Mouse (Mus musculus) bone marrow, adult 2 months (tissue): Measurements from ENCODE around the gene Heatr5a. TPM values are rescaled to one million over a fixed set of nuclear protein-coding genes. Genes with fewer than 3 reads are reported as not detected.
A peak's percentile ranks its signal among the peaks of the same experiment; 100 is the strongest.

Experiments used
- H3K27ac ChIP-seq: fragments of 200-500 bp; 2 replicates; pipeline ENCODE4 v1.5.1; 2012; ENCODE audit warnings: low read depth, mild to moderate bottlenecking, control low read depth, inconsistent platforms, low read length; ENCODE audit not compliant: control insufficient read depth, poor library complexity, insufficient read depth
- H3K4me1 ChIP-seq: fragments of 200-500 bp; 2 replicates; pipeline ENCODE4 v1.6.1; 2011; ENCODE audit warnings: low read length; ENCODE audit not compliant: control insufficient read depth, insufficient read depth
- H3K4me3 ChIP-seq: fragments of 200-500 bp; replicated peaks from 2 replicates; pipeline ENCODE3; 2011; ENCODE audit warnings: mild to moderate bottlenecking, low read depth, low read length, control low read depth; ENCODE audit not compliant: control insufficient read depth
- CTCF ChIP-seq: fragments of 200-500 bp; IDR thresholded peaks from 2 replicates; pipeline ENCODE4 v1.5.1; 2011; ENCODE audit warnings: low read length, control low read depth; ENCODE audit not compliant: control insufficient read depth, insufficient read depth
- POLR2A ChIP-seq: fragments of 200-500 bp; IDR thresholded peaks from 2 replicates; pipeline ENCODE4 v1.6.1; 2011; ENCODE audit warnings: low read depth, mild to moderate bottlenecking, control low read depth, low read length, borderline replicate concordance; ENCODE audit not compliant: control insufficient read depth
- WGBS: fragments of 180-500 bp; shearing (Covaris S2); methylation state at CpG from one replicate; pipeline ENCODE4 v1.1.7; 2018; 5-methylcytosine and 5-hydroxymethylcytosine counted together
- polyA plus RNA-seq: library from polyadenylated mRNA; stranded (reverse); fragments of >200 nt; gene quantifications from 2 replicates; pipeline ENCODE4 v1.2.4, GENCODE M21; 2011; ENCODE audit warnings: low replicate concordance; ENCODE audit not compliant: missing spikeins, insufficient read depth, insufficient read length

Gene Heatr5a
- polyA plus RNA-seq, result 13.4 and 20.5 TPM in 2 replicates

DNA sequence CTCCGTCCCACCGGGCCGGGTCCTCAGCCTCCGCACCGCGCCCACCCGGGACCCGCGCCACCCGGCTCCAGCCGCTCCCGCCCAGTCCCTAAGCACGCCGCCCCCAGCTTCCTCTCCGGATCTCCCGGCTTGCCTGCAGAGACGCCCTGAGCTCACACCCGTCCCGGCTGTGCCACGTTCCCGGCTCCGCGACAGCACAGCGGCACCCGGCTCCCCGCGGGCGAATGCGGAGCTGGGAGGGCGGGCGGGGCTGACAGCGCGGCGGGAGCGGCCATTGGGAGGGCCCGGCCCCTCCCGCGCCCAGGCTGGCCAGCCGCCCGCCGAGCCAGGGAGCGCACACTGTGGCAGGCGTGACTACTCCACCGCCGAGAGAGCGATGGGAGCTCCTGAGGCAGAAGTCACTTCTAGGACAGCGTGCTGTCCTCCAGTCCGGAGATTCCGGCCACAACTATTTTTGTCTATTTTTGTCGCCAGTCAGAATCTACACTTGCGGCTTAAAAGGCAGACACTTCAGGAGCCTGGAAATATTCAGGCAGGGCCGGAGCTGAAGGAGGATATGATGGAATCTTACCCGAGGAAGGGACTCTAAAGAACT, at the start of gene Heatr5a:
Gene Heatr5a, minus strand, starts transcription at position 252 of the 595 bp plus-strand sequence.
- H3K4me3 ChIP-seq, result peak within 1 kb of the TSS; percentile 92
- WGBS, result 0% methylated on average over 53 of the region's 53 CpGs
- peak within 1 kb of the TSS; percentile 94 for H3K27ac ChIP-seq
- no peaks in the 10 kb centered on the region; the same call in 1 of the 2 replicates for H3K4me1 ChIP-seq
- TF ChIP-seq CTCF (no peak), POLR2A (peak; percentile 84; the same call in 1 of the 2 replicates)

GRCm38 (mm10) chr12:52014494-52015029, 43.4 kb upstream of the Heatr5a start:
- 85% methylated on average over 7 of the region's 7 CpGs for WGBS

GRCm38 (mm10) chr12:52014044-52014443, 42.9 kb upstream of the Heatr5a start:
- Histone ChIP-seq H3K27ac (no peak overlapping the region), H3K4me1 (no peaks in the 10 kb centered on the region), H3K4me3 (no peak overlapping the region)
- 70% methylated on average over 11 of the region's 11 CpGs for WGBS
- no peak for TF ChIP-seq POLR2A
- TF ChIP-seq CTCF, result no peak

More at GRCm38 (mm10) chr12:52014494-52015029, 43.4 kb upstream of the Heatr5a start:
- no peak overlapping the region for H3K27ac ChIP-seq
- no peaks in the 10 kb centered on the region for H3K4me1 ChIP-seq
- H3K4me3 ChIP-seq, result no peak overlapping the region
- TF ChIP-seq CTCF (no peak), POLR2A (no peak)

DNA sequence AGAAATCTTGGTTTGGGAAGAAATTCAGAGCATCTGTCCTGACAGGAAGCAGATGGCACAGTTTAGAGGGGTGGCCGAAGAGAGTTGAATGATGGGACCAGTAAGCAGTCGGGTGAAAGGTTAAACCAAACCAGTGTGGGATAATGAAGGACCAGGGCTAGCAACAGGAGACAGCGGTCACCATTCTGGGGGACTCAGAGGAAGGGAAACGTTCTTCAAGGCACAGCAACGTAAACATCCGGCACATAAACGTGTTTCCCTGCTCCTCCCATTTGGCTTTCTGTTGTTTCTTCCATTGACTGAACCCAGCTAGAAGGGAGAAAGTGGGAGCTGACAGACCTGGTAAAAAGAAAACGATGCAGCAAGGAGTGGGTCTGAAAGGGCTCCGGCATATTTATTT, 42.2 kb upstream of the Heatr5a start:
- Histone ChIP-seq H3K27ac (no peak overlapping the region), H3K4me3 (no peak overlapping the region), H3K4me1 (no peaks in the 10 kb centered on the region)
- TF ChIP-seq CTCF (no peak), POLR2A (no peak)
- WGBS, result 46% methylated on average over 9 of the region's 9 CpGs

DNA sequence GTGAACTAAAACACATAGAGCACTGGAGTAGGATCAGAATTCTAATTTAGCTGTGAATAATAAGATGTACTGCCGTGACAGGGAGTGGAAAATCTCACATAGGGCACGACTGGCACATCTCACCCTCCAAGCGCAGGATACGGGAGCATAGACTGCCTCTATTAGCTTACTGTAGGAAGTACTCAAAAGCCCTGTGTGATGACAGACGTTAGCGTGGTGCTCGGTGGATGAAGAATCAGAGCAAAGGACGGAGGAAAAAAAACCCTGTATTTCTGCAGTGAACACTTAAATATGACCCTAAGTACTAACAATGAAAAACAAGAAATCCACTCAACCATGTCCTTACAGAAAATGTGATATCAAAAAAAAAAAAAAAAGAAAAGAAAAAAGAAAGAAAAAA, 41.0 kb upstream of the Heatr5a start:
- Histone ChIP-seq H3K4me3 (no peak overlapping the region), H3K4me1 (no peaks in the 10 kb centered on the region), H3K27ac (no peak overlapping the region)
- TF ChIP-seq CTCF (no peak), POLR2A (no peak)
- 77% methylated on average over 8 of the region's 8 CpGs for WGBS

- Histone ChIP-seq H3K4me3 (no peak overlapping the region), H3K4me1 (no peaks in the 10 kb centered on the region), H3K27ac (no peak overlapping the region)
- 54% methylated on average over 2 of the region's 2 CpGs for WGBS
- no peak for TF ChIP-seq POLR2A
- no peak for TF ChIP-seq CTCF
Measured at GRCm38 (mm10) chr12:52010630-52010961, 39.5 kb upstream of the Heatr5a start.

DNA sequence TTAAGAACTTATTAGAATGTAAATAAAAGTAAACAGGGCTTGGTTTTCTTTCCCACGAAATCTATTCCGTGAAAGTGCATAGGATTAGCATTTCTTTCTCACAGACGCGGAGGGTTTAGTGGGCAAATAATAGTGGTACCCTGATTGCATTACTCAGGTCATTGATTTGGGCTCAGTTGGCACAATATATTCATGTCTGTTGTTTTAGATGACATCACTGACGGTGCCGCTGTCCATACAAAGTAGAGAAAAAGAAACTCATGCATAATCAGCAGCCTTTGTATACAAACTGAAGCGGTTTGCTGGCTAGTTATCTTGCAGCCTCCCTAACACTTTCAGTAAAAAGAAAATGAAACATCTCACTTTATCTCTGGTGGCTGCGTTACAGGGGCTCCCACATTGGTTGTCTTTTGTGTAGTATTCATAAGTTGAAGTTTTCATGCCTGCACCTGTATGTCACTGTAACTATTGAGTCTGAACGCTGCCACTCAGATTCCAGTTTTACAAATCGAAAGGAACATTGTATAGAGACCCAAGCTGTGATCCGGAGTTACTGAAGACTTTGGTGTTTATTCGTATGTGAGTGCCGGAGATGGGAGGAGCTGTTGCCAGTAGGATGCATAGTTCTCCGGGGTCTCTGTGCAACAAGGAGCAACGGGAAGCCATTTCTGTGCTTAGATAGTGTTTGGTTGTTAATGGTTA, 39.0 kb upstream of the Heatr5a start:
- no peak overlapping the region for H3K27ac ChIP-seq
- 71% methylated on average over 15 of the region's 15 CpGs for WGBS
- no peak overlapping the region for H3K4me3 ChIP-seq
- TF ChIP-seq POLR2A (no peak), CTCF (no peak)
- H3K4me1 ChIP-seq, result no peaks in the 10 kb centered on the region

DNA sequence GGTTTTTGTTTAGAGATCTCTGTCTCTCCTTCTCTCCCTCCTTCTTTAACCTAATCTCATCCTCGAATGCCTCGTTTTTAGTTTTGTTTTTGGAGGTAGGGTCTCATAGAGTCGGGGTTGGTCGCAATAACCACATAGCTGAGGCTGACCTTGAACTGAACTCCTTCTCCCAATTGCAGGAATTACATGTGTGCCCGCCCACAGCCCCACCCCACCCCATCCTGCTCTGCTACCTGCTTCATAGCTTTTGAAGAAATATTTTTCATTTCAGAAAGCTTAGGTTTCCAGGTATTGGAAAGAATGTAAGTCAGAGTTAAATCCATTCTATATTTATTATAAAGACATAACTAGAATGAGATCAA, 35.5 kb upstream of the Heatr5a start:
- WGBS, result 27% methylated on average over 5 of the region's 5 CpGs
- no peak overlapping the region for H3K27ac ChIP-seq
- peak overlapping the region; percentile 98 for H3K4me3 ChIP-seq
- TF ChIP-seq POLR2A (no peak), CTCF (no peak)
- H3K4me1 ChIP-seq, result no peaks in the 10 kb centered on the region
